In the genomic region with DNA sequence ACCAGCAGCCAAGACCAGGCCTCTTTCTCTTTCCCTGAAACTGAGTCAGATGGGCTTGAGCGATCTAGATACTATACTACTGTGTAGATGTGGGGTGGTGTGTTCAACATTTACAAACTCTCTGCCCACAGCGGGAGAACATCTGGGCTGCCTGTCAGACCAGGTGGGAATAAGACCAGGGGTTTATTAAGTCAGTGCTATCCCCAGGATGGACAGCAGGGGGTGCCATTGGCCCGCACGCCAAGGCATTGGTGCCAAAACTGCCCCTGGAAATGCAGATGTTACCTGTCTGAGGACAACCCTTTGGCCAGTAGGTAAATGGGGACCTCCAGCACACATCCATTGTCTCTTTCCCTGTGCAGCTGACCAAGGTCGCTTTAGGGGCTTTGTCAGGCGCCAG, we compare ENCODE assay signal across 8 mouse cellular contexts. TPM values are rescaled to one million over a fixed set of nuclear protein-coding genes. Genes with fewer than 3 reads are reported as not detected.
DNase-seq lines count a peak whose midpoint lies in the region; ATAC-seq and TF ChIP-seq lines count a peak whose summit lies in the region.

No protein-coding gene starts in this region.

- H3K9ac ChIP-seq in MEL (ENCODE audit: control insufficient read depth, low read depth, low read length, poor library complexity, severe bottlenecking): no peak overlapping the region
- H3K9ac ChIP-seq in heart, postnatal 0 days (replicated peaks; ENCODE audit: low read depth, low read length): no peak overlapping the region

- peak; percentile 74 for TF ChIP-seq CTCF in cerebellum, adult 2 months (IDR thresholded peaks at IDR 0.05; ENCODE audit: borderline replicate concordance, insufficient read depth, low read depth, low read length)
- peak; percentile 92 to 96 (median 95) for TF ChIP-seq CTCF in MEL (IDR thresholded peaks at IDR 0.05 in 2 of 3, conservative IDR thresholded peaks at IDR 0.05 in 1 of 3; ENCODE audit: control insufficient read depth in 1 of 3, insufficient read depth in 1 of 3, low read depth in 2 of 3, low read length in 3 of 3, poor library complexity in 1 of 3, severe bottlenecking in 1 of 3)
- peak; percentile 89 for TF ChIP-seq CTCF in heart, postnatal 0 days (IDR thresholded peaks at IDR 0.05; ENCODE audit: low read depth)
- TF ChIP-seq CTCF in spleen, adult 2 months (IDR thresholded peaks at IDR 0.05; ENCODE audit: extremely low read depth, insufficient read depth, insufficient read length, insufficient replicate concordance): peak; percentile 87

- no peaks in the 10 kb centered on the region for H3K79me2 ChIP-seq in MEL (ENCODE audit: control insufficient read depth, insufficient read depth, low read length, poor library complexity)

- H3K27ac ChIP-seq in cerebellum, adult 2 months (ENCODE audit: insufficient read depth, low read length): no peak overlapping the region
- no peak overlapping the region for H3K27ac ChIP-seq in MEL (ENCODE audit: control insufficient read depth, low read depth, low read length)
- no peak overlapping the region for H3K27ac ChIP-seq in heart, postnatal 0 days (ENCODE audit: low read depth)
- H3K27ac ChIP-seq in spleen, adult 2 months (ENCODE audit: insufficient read depth, low read length): no peak overlapping the region

- TF ChIP-seq POLR2A in cerebellum, adult 2 months (IDR thresholded peaks at IDR 0.05; ENCODE audit: borderline replicate concordance, insufficient read depth, low read length): no peak
- TF ChIP-seq POLR2A in MEL (IDR thresholded peaks at IDR 0.05; ENCODE audit: control insufficient read depth in 1 of 2, insufficient read depth in 1 of 2, low read depth in 1 of 2, low read length in 2 of 2, poor library complexity in 1 of 2): no peak
- TF ChIP-seq POLR2A in spleen, adult 2 months (IDR thresholded peaks at IDR 0.05; ENCODE audit: low read depth, low read length): no peak

- no peak overlapping the region for H3K4me3 ChIP-seq in cerebellum, adult 2 months (replicated peaks; ENCODE audit: insufficient read depth, low read depth, low read length)
- H3K4me3 ChIP-seq in MEL (ENCODE audit: control insufficient read depth in 1 of 2, insufficient read depth in 1 of 2, low read depth in 2 of 2, low read length in 2 of 2): no peak overlapping the region
- no peak overlapping the region for H3K4me3 ChIP-seq in heart, postnatal 0 days (ENCODE audit: low read depth, low read length)
- H3K4me3 ChIP-seq in spleen, adult 2 months (ENCODE audit: extremely low read depth, insufficient read depth, insufficient read length): no peak overlapping the region

- no peaks in the 10 kb centered on the region for H3K27me3 ChIP-seq in cerebellum, adult 2 months (ENCODE audit: control insufficient read depth, insufficient read depth, low read length)
- peaks cover 0 to 4% of the 10 kb centered on the region in 2 experiments; a peak in 2 of 4 replicates for H3K27me3 ChIP-seq in MEL (ENCODE audit: control insufficient read depth in 1 of 2, insufficient read depth in 2 of 2, low read length in 2 of 2)
- peaks cover 9% of the 10 kb centered on the region for H3K27me3 ChIP-seq in heart, postnatal 0 days (ENCODE audit: control insufficient read depth, insufficient read depth, low read length)
- H3K27me3 ChIP-seq in spleen, adult 2 months (ENCODE audit: control insufficient read depth, insufficient read depth, low read length): no peaks in the 10 kb centered on the region

- H3K4me1 ChIP-seq in cerebellum, adult 2 months (ENCODE audit: control insufficient read depth, insufficient read depth, low read length): no peaks in the 10 kb centered on the region
- no peaks in the 10 kb centered on the region for H3K4me1 ChIP-seq in MEL (ENCODE audit: control insufficient read depth in 1 of 2, insufficient read depth in 2 of 2, low read length in 2 of 2)
- no peaks in the 10 kb centered on the region for H3K4me1 ChIP-seq in heart, postnatal 0 days (ENCODE audit: control insufficient read depth, insufficient read depth)
- H3K4me1 ChIP-seq in spleen, adult 2 months (ENCODE audit: control insufficient read depth, insufficient read depth, insufficient read length): no peaks in the 10 kb centered on the region

- no peak for ATAC-seq in heart, postnatal 0 days (ENCODE audit: insufficient read depth, low read depth)
- ATAC-seq in megakaryocyte, adult 5-6 weeks (ENCODE audit: poor library complexity, severe bottlenecking): peak; percentile 88

- TF ChIP-seq EP300 in MEL (IDR thresholded peaks at IDR 0.05; ENCODE audit: low read depth in 1 of 2, low read length in 2 of 2): no peak
- no peak for TF ChIP-seq EP300 in heart, postnatal 0 days (IDR thresholded peaks at IDR 0.05; ENCODE audit: low read depth)

- peak; percentile 93 for TF ChIP-seq RAD21 in MEL (IDR thresholded peaks at IDR 0.05; ENCODE audit: low read depth, low read length)

- H3K9me3 ChIP-seq in MEL (replicated peaks; ENCODE audit: insufficient read depth, low read length): no peaks in the 10 kb centered on the region
- H3K9me3 ChIP-seq in heart, postnatal 0 days (replicated peaks; ENCODE audit: control insufficient read depth, low read length): no peaks in the 10 kb centered on the region

- H3K4me2 ChIP-seq in heart, postnatal 0 days (ENCODE audit: low read depth, low read length): no peak overlapping the region

- peak; percentile 14 to 43 for DNase-seq in cerebellum, adult 2 months
- no peak for DNase-seq in cerebellum, adult 11-12 months
- DNase-seq in MEL (ENCODE audit: low read depth, low spot score): peak; percentile 64
- peak; percentile 39 for DNase-seq in cerebellum, postnatal 36 days
- DNase-seq in heart, postnatal 0 days (ENCODE audit: low spot score): no peak
- peak; percentile 49 to 78 for DNase-seq in layer of hippocampus, postnatal 25 days (ENCODE audit: extremely low spot score in 1 of 2, low spot score in 1 of 2)
- DNase-seq in spleen, adult 2 months (ENCODE audit: low read depth in 1 of 2, low spot score in 2 of 2): peak in 1 of 2 experiments; percentile 63

- no peaks in the 10 kb centered on the region for H3K36me3 ChIP-seq in MEL (ENCODE audit: control insufficient read depth in 1 of 2, insufficient read depth in 2 of 2, low read length in 2 of 2)
- no peaks in the 10 kb centered on the region for H3K36me3 ChIP-seq in heart, postnatal 0 days (replicated peaks; ENCODE audit: control insufficient read depth, insufficient read depth, low read length)
- no peaks in the 10 kb centered on the region for H3K36me3 ChIP-seq in spleen, adult 2 months (ENCODE audit: control insufficient read depth, insufficient read depth, low read length)

- WGBS in cerebellum, adult 2 months: 21% methylated on average over 6 of the region's 6 CpGs
- WGBS in heart, postnatal 0 days: 12% methylated on average over 6 of the region's 6 CpGs
- 17% methylated on average over 6 of the region's 6 CpGs for WGBS in spleen, adult 2 months

TF ChIP-seq in MEL, 35 proteins besides CTCF, POLR2A, EP300 and RAD21:
- no peak for TF ChIP-seq POLR2AphosphoS2 (IDR thresholded peaks at IDR 0.05; ENCODE audit: low read length)
- peak; percentile 85 for TF ChIP-seq SMC3 (IDR thresholded peaks at IDR 0.05; ENCODE audit: low read depth, low read length)
- TF ChIP-seq ZC3H11A (IDR thresholded peaks at IDR 0.05; ENCODE audit: low read depth, low read length): peak; percentile 88

RNA-seq across cellular contexts. Expression of a gene that starts 19.1 kb away (rescaled TPM):
- polyA plus RNA-seq in cerebellum, adult 2 months (2012; rRNA removed): 0.06 and 0.08 TPM in 2 replicates
- 0.04 and 0.07 TPM in 2 replicates for total RNA-seq in MEL (2012; rRNA removed)
- 1 to 10 TPM in 1 of 2 experiments, not detected in 1; 1.3 TPM for polyA plus RNA-seq in MEL (2012; ENCODE audit: insufficient read depth in 1 of 2, insufficient read length in 2 of 2, low read depth in 1 of 2, low replicate concordance in 2 of 2, missing spikeins in 1 of 2)
- total RNA-seq in heart, postnatal 0 days (2014; rRNA removed; ENCODE audit: low replicate concordance): 0.12 TPM in 1 of 2 replicates, not detected in the other
- 0.08 and 0.15 TPM in 2 replicates for polyA plus RNA-seq in heart, postnatal 0 days (2015; fragmentation: Nextera tagmentation; extraction: Ambion mirVana)
- total RNA-seq in layer of hippocampus, postnatal 25 days (2021): under 1 TPM in 1 of 2 experiments, not detected in 1; 0.87 TPM
- total RNA-seq in megakaryocyte, adult 5-6 weeks (2015): 0.58 and 2.4 TPM in 2 replicates
- 0.45 and 1.2 TPM in 2 replicates for total RNA-seq in megakaryocyte, adult 5-6 weeks (2017)
- polyA plus RNA-seq in spleen, adult 2 months (2012; rRNA removed): 36.0 and 43.2 TPM in 2 replicates

RNA-seq across cellular contexts. Expression of a gene that starts 24.7 kb away (rescaled TPM):
- polyA plus RNA-seq in cerebellum, adult 2 months (2012; rRNA removed): 3.0 and 3.2 TPM in 2 replicates
- total RNA-seq in MEL (2012; rRNA removed): 1.6 and 1.7 TPM in 2 replicates
- 1 to 10 TPM in 1 of 2 experiments, not detected in 1; 6.8 TPM for polyA plus RNA-seq in MEL (2012; ENCODE audit: insufficient read depth in 1 of 2, insufficient read length in 2 of 2, low read depth in 1 of 2, low replicate concordance in 2 of 2, missing spikeins in 1 of 2)
- total RNA-seq in heart, postnatal 0 days (2014; rRNA removed; ENCODE audit: low replicate concordance): 12.4 and 24.7 TPM in 2 replicates
- 10.1 and 10.6 TPM in 2 replicates for polyA plus RNA-seq in heart, postnatal 0 days (2015; fragmentation: Nextera tagmentation; extraction: Ambion mirVana)
- total RNA-seq in layer of hippocampus, postnatal 25 days (2021): 1 to 10 TPM; 2.0 to 2.3 TPM
- 1.8 and 3.3 TPM in 2 replicates for total RNA-seq in megakaryocyte, adult 5-6 weeks (2015)
- 9.1 and 10.7 TPM in 2 replicates for total RNA-seq in megakaryocyte, adult 5-6 weeks (2017)
- polyA plus RNA-seq in spleen, adult 2 months (2012; rRNA removed): 10.7 and 14.2 TPM in 2 replicates

RNA-seq across cellular contexts. Expression of a gene that starts 32.0 kb away (rescaled TPM):
- 75.8 and 79.1 TPM in 2 replicates for polyA plus RNA-seq in cerebellum, adult 2 months (2012; rRNA removed)
- 4.2 and 7.2 TPM in 2 replicates for total RNA-seq in MEL (2012; rRNA removed)
- 10 to 100 TPM in 1 of 2 experiments, not detected in 1; 33.2 TPM for polyA plus RNA-seq in MEL (2012; ENCODE audit: insufficient read depth in 1 of 2, insufficient read length in 2 of 2, low read depth in 1 of 2, low replicate concordance in 2 of 2, missing spikeins in 1 of 2)
- 8.0 and 19.2 TPM in 2 replicates for total RNA-seq in heart, postnatal 0 days (2014; rRNA removed; ENCODE audit: low replicate concordance)
- 5.6 and 6.6 TPM in 2 replicates for polyA plus RNA-seq in heart, postnatal 0 days (2015; fragmentation: Nextera tagmentation; extraction: Ambion mirVana)
- 100 to 1,000 TPM; 101 to 103 TPM for total RNA-seq in layer of hippocampus, postnatal 25 days (2021)
- total RNA-seq in megakaryocyte, adult 5-6 weeks (2015): 7.3 and 7.8 TPM in 2 replicates
- 2.8 and 14.0 TPM in 2 replicates for total RNA-seq in megakaryocyte, adult 5-6 weeks (2017)
- 32.0 and 37.1 TPM in 2 replicates for polyA plus RNA-seq in spleen, adult 2 months (2012; rRNA removed)

Comparison
In these comparisons a context has a peak if more than half of its experiments do, and no peak if none do; other contexts are left out.
1. DNase-seq: peak in cerebellum, adult 2 months (2 of 2), MEL (single experiment), cerebellum, postnatal 36 days (2 of 2) and layer of hippocampus, postnatal 25 days (2 of 2); none in cerebellum, adult 11-12 months (single experiment) and heart, postnatal 0 days (single experiment).
2. Peak in every context shown above with its lines, with median percentiles within 50 percentile points of each other: CTCF ChIP-seq.